Mouse (Mus musculus) lung, postnatal 14 days (tissue): Measurements from ENCODE around the gene Cxcl1.
"Not testable (repeated sequence)": the region's sequence is repeated elsewhere in the genome, so short reads cannot be mapped to it uniquely, and the experiment has no call there.

Experiments
- DNase-seq: peaks from one replicate; pipeline ENCODE4 v3.0.0; 2021

Gene Cxcl1

DNA sequence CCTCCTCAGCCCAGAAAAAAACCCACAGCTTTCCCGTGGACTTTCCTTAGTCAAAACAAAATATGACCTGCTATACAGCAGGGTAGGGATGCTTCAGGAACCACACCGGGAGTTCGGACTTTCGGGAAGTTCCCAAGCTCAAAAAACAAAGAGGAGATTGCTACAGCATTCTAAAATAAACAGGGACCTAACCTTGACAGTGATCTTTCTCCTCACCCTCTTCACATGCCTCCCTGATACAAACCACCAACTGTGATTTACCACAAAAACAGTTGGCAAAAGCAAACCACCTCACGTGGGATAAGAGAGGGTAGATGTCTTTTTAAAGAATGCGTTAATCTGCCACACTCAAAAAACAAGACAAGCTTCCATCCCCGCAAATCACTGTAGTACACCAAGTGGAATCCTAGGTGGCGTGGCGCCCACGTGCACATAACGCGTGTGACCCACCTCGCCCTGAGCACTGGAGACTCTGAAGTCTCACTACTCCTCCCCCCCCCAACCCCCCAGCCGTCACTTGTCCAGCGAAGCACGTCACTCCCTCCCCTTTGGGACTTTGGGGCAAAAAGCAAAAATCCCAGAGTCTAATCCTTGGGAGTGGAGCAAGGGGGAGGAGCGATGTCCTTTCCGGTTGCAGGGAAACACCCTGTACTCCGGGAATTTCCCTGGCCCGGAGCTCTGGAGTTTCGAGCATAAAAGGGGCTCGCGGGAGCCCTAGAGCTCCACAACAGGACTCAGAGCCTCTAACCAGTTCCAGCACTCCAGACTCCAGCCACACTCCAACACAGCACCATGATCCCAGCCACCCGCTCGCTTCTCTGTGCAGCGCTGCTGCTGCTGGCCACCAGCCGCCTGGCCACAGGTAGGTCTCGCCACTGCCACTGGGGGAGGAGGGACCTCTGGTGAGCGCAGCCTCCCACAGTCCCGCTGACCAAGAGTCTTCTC is at the start of gene Cxcl1:
TSS of gene Cxcl1 (plus strand) at position 723 of the 945 bp plus-strand sequence.
- DNase-seq, result peak; percentile 28

DNA sequence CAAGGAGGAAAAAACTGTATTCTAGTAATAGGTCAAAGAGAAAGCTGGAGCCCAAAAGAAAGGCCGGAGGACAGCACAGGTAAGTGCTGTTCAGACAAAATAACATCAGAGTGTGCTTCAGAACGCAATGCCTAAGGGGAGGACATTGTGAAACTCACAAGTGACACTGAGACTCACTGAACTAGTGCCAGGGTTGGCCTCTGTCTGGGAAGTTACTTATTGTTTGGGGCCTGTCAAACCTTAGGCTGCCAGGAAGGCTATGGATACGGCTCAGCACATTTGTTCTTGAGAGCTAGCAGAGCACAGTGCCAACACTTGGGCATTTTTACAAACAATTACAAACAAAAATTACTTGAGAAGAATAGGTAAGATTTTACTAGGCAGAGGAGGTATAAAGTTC is 47.1 kb upstream of the Cxcl1 start:
- no peak for DNase-seq

DNA sequence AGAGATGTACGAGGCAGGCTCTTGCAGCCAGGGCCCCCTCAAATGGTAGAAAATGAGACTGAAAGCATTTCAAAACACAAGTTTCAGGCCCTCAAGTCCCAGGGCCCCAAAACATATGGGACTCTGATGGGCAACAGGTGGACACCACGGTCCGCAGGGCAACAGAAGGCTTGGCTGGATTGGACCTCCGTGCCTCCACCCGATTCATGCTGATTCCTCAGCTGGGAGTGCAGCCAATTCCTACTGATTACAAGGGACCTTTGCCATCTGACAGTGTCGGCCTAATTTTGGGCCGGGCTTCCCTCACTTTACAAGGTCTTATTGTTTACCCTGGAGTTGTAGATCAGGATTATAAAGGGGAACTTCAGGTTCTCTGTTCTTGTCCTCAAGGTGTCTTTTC is 40.9 kb upstream of the Cxcl1 start:
- DNase-seq, result not testable (repeated sequence)

DNA sequence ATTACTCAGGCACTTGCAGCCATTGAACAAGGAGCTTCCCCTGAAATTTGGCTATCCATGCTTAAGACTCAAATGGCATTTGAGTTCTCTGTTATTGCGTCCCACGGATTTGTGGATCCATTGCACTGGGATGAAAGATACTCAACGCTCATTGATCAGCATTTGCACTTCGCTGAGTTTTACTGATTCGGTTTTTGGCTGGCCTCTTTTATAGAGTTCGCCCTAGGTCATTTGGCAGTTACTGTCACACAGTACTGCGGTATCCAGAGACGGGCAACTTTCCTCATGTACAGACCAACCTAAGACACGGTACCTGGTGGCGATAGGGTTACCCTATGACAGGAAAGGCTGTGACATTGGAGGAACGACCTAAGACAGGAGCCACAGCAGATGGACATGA is 39.6 kb upstream of the Cxcl1 start:
- DNase-seq, result not testable (repeated sequence)

DNA sequence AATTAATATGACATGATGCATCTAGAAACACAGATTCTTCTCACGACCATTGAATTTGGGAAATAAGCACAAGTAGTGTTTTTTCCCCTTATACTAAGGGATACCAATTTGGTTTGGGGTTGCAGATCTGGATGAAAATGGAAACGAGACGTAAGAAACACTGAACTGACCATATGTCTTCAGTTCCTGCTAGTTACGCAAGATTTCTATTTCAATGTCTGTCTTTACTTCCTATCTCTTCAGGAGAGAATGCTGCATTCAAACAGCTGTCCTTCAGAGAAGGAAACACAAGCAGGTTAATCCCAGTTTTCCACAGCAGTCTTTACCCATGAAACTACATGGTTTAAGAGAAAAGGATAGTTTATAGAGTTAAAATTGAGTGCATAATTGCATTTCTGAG is 37.8 kb upstream of the Cxcl1 start:
- no peak for DNase-seq

DNA sequence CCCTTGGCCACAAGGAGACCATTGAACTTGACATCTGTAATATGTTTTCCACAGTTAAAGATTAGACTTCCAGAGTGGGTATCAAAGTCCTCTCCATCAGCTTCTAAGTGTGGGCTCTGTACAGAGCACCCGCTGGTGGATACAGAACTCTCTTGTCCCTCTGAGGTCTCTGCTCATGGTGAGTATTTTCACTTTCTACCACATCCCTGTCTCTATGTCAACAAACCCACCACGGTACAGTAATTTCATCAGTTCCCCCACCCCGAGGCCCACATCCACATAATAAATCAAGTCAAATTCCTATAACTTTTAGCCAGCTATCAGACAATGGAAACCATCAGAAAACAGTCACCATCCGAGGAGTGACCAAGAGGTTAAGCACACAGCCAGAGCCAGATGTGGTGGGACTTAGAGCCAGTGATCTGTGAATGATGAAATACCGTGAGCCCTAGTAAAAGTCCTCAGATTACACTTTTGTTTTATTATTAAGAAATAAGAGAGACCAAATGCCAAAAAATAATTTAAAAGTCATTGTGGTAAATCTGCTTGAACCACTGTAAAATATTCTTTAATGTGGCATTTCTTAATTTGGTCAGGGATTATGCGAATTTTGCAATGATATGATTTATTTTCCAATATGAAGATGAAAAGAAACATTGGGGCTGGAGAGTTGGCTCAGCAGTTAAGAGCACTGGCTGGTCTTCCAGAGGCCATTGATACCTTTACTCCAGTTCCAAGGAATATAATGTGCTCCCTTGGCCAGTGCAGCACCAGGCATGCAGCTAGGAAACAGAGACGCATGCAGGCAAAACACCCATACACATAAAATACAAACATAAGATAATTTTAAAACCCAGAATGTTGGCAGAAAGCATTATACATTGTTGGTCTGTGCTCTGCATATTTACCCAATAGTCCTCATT is 35.5 kb upstream of the Cxcl1 start:
- no peak for DNase-seq

DNA sequence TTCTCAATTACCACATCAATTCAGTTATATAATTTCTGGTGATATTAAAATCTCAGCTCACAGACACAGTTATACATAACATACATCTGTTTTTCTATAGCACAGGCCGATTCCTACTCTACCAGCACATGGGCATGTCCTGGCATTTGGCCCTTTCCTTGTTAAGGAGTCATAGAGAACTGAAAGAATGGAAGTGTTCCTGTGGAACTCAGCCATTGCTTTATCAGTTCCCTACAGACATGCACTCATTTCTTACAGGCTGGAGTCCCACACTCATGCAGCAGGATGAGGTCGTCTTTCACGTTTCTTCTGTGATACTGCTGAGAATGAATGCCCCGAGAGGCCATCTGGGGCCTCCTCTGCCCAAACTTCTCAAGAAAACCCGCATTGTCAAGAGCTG is 33.6 kb upstream of the Cxcl1 start:
- no peak for DNase-seq

DNA sequence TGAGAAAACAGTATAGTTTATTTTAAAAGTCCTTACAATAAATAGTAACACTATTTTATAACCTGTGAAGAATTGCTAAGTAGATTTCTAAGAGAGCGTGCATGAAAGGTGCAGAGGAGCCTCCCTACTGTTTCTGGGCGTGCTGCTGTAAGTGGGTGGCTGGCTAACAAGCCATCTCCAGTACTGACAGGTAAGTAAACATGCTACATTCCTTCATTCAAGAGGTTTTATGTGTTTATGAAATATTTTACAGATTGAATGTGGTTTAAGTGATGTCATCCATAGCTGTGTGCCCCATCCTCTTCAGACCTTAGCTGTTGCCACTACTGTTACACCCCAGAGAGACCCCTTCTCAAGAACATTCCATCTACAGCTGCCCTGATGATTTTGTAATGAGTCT is 32.6 kb upstream of the Cxcl1 start:
- DNase-seq, result no peak

DNA sequence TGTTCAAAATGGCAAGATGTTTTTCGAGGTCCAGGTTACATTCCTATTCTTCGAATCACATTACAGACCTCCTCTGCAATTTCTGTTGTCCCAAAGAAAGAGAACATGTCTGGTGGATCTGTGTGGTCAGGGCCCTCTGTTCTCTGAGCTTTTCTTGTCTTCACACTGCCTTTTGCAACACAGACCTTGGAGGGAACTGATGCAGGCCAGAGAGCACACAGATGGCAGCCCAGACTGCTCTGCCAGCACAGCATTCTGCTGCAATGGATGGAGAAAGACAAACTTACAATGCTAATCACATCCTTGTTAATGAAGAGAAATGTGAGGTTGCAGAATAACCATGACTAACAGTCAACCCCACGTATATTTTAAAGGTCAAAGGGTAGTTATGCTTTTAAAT is 32.0 kb upstream of the Cxcl1 start:
- DNase-seq, result no peak

DNA sequence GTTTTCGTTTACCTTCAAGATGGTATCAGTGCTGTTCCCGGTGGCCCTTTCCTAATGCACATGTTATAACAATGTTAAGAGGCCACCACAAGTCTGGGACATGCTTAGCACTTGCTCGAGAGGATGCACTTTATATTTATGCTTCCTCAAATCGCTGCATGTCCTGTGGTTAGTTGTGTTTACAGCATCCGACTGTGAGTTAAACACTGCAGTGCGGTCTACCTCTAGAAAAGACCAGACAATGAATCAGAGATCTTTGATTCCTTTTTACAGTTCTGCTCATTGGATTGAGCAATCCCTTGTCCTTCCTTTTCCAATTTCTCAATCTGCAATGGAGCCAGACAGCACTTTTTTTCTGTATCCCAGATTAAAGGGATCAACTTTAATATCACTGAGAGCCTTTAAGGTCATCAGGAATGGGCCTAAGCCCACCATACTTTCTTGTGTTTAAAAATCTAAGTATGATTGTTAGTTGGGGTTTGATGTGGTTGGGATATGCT is 29.1 kb upstream of the Cxcl1 start:
- DNase-seq, result no peak

DNA sequence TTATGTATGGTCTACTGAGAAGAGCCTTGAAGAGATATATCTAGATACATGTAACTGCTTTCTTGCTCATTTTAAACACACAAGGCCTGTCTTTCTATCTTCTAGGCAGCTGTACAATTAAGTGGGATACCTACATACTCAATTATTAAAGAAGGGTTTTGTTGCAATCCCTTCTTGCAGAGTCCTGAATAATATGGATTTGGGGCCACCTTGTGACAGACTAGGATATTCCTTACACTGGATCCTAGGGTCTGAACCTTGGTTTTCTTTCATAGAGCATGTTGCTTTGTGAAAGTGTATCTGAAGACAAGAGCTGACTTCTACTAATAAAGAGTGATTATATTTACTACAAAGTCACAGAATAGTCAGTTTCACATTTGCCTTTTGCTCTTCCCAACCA is 24.3 kb upstream of the Cxcl1 start:
- DNase-seq, result no peak

DNA sequence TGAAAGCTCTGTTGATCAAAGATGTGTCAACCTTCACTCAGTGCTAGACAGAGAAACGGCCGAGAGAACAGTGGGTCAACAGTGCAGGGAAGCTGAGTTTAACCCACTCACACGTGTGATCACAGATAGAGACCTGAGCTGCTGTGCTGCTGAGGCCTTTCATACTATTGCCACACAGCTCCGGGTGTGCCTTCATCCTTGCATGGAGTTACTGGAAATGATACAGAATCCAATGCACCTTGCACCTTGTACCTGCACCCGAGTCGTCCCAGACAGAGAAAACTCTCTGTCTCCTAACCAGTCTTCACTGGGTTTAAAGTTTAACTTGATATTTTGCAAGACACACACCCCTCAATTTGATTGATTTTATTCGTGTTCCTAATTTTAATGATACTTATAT is 18.7 kb upstream of the Cxcl1 start:
- DNase-seq, result no peak

DNA sequence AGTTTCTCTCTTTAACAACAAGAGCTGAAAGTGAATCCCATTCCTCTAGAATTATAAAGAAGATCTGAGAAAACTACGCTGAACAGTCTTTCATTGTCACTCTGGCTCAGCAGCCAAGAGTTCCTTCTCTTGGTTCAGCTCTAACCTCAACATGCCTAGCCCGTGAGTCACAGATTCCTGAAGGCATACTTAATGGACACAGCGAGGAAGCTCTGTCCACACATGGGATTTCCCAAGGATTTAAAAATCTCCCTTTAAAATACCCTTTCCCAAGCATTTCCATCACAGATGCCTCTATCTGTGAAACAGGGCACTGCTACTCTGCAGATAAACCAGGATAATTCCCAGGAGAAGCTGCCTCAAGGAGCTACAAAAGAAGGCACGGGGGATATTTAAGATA is 15.0 kb upstream of the Cxcl1 start:
- peak; percentile 48 for DNase-seq

DNA sequence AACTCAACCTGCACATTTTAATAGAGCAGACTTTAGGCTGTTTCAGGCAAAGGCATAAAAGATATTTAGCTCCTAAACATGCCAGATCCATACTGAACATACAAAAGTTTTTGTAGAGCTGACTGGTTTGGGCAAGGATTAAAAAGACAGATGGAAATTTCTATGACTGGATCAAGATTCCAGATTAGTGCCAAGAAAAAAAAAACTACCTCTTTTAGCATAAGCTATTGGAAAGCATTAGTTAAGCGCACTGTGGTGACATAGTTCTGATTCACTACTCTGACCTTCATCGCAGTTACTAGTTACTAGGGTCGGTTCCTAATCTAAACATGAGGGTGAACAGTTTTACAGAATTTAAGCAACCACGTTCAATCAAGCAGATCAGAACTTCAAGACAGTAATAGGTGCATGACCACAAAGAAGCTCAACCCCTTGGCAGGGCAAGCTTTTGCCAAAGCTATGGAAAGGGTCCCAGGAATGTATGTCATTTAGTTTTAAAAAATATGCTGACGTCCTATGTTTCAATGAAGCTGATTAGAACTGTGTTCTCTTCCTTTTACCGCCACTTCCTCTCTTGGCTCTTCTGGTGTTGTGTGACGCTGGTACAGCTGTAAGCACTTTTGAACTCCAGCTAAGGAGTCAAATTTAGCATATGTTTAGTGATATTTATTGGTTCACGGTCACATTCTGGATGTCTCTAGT is 14.4 kb upstream of the Cxcl1 start:
- no peak for DNase-seq

DNA sequence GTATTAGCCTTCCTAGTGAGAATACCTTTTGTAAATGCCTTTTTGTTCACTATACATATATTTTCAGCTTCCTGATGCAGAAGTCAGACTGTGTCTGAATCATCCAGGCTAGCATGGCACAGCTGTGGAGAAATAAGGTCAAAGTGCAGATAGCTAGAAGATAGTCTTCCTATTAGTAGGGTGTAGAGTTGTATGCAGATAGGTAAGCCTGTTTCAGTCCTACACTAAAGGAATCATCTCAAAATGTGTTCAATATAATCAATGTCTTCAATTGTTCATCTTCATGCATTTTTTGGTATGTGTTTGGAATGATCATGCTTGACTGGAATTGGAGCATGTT is 13.9 kb upstream of the Cxcl1 start:
- DNase-seq, result no peak

DNA sequence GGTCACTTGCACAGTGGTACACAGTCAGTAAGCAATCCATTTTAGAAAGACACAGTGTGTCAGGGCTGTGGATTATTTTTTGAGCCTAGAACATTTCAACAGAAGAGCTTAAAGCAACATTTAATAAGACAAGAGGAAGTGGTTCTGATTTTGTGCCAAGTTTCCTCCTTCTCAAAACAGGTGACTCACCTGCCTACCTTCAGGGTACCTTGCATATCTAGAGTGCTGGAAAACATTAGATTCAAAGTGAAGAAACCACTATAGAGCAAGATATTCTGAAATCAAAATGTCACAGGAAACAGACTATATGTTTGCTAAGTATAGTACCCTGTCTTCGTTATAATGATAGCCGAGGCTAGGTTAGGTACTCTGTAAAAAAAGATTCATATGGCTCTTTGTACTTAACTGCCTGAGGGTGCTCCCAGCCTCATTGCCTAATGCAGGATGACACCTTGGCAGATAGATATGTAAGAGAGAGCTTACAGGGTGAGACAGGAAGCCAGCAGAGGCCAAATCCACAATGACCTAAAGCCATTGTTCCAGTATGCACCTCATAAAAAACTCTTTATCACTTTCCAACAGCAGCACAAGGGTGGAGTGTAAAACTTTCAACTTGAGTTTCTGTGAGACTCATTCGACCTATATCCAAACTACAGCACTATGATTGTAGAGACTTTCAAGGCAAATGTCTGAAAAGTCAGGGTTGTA is 11.6 kb upstream of the Cxcl1 start:
- no peak for DNase-seq

DNA sequence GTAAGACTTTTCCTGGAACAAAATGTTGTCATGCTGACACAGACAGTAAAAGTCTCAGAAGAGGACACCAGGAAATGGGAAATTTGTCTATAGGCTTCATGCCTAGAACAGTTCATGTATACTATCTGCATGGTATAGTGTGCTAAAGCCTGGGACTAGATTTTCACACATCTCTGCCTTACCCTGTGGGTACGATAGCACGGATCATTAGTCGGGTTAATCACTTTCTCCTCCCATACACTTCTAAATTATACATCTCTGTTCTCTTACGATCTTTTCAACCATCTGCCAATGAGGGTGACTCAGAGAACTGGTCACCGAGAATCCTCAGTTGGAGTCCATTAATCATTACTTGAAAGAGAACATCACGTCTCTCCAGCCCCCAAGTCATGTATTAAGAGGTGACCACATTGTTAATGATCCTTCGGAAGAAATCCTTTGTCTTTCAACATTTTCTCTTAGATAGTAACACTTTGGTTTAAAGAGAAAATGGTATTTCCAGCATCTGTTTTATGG is 10.6 kb upstream of the Cxcl1 start:
- DNase-seq, result no peak

DNA sequence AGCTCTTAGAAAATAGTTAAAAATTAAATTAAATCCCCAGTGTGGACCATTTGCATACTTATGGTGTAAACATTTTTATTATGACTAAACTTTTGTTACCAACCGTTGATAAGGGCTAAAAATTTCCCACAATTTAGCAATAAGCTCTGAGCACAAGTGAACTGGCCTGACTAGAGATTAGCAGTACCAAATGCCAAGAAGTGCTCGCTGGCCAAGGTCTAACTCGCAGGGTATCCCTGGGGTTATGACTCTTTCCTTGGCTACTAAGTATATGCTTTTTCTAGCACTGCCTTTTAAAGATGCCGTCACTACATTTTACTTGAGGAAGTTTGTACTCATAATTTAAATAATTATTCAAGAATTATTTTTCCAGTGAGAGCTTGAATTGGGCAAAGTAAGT is 10.0 kb upstream of the Cxcl1 start:
- no peak for DNase-seq

DNA sequence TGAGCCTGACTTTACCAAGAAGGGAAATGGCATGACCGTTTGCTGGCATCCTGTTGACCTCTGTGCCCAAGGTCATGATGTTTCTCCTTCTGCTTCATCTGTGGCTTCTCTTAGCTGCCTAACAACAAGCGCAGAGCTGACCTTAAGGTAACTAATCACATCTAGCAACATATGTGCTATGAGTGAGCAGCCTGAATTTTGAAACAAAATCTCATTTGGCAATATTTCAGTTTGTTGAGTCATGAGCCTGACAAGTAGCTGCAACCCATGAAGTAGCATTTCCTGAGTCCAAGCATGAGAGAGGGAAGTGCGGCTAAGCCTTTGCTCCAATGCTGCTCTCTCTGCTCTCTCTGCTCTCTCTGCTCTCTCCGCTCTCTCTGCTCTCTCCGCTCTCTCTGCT is 9.4 kb upstream of the Cxcl1 start:
- no peak for DNase-seq

DNA sequence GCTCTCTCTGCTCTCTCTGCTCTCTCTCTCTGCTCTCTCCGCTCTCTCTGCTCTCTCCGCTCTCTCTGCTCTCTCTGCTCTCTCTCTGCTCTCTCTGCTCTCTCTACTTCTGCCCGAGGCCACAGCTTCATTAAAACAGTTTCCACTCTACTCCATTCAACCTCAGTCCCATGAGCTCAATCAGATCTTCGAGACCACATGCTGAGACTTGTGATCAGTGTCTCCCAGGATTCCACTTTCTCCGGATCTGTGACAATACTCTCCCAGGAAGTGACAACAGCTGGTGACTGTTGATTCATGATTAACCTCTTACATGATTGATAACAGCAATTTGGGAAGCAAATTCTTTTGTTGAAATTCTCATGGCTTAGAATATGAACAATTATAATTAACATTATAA is 8.9 kb upstream of the Cxcl1 start:
- DNase-seq, result no peak

DNA sequence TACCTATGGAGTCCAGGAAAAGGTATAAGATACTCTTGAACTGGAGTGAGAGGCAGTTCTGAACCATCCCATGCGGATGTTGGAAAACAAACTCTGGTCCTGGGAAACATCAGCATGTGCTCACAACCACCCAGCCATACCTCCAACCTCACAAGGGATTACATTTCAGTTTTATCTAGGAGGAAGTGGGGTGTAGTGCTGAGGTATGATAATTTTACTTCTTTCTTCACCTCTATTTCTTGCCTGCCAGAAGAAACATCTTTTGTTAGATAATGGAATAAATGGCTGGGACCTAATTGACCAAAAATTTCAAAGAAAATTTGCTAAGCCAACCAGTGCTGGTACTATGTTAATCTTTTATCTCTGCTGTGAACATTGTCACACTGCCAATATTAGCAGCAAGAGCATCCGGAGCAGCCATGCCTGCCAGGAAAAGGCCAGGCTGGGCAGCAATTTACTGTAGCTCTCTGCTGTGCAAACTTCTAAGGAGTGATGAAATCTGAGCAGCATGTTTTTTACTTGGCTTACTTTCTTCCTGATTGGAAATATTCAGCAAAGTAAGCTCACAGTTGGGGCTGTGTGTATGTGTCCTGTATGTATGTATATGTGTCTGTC is 6.3 kb upstream of the Cxcl1 start:
- peak; percentile 25 for DNase-seq

DNA sequence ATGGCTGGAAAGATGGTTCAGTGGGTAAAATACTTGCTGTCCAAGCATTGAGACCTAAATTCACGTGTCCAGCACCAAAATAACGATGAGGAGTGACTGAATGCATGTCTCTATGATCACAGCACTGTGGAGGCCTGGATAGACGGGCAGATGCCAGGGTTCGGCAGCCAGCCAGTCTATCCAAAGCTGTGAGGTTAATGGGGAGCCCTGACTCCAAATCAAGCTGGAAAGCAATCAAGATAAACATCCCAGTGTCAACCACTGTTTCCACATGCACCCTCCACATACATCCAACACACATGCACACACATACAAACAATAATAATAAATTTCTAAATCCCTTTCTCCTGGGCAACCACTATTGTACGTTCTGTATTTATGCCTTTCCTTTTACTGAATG is 2.4 kb upstream of the Cxcl1 start:
- DNase-seq, result no peak
